Mouse (Mus musculus) embryonic facial prominence, embryonic 13.5 days (tissue): ENCODE data around the gene Ptar1. TPM values are rescaled to one million over a fixed set of nuclear protein-coding genes. Genes with fewer than 3 reads are reported as not detected.

Experiments
- polyA plus RNA-seq: library from polyadenylated mRNA; unstranded; fragments of >200 nt; fragmentation: Nextera tagmentation; extraction: Ambion mirVana; gene quantifications from 2 replicates; pipeline ENCODE4 v1.2.1, GENCODE M21; 2015

Gene Ptar1
- polyA plus RNA-seq, 1 experiment from 2014 or later = 5.5 TPM

Other genes with a start within 250 kb of the Ptar1 start
- gene Mamdc2, start 239.0 kb upstream of the Ptar1 start, polyA plus RNA-seq = 1.0 and 1.3 TPM in 2 replicates
- gene 1700028P14Rik, start 34.6 kb upstream of the Ptar1 start, polyA plus RNA-seq = not detected in 2 replicates
- 0.94 and 1.0 TPM in 2 replicates for gene Apba1, start 71.5 kb downstream of the Ptar1 start, polyA plus RNA-seq